Mouse (Mus musculus) limb, embryonic 11.5 days (tissue): ENCODE measurements around the gene Vcam1. TPM values are rescaled to one million over a fixed set of nuclear protein-coding genes. Genes with fewer than 3 reads are reported as not detected.

Experiments
- ATAC-seq: fragments of 200-750 bp; cut with Nextera tagmentation; 2 replicates; pipeline ENCODE4 v1.8.0; 2017; ENCODE audit warnings: low read depth; ENCODE audit not compliant: insufficient number of reproducible peaks, low FRiP score, low TSS enrichment
- DNase-seq: peaks from one replicate; pipeline ENCODE4 v3.0.0-alpha.2; 2015; ENCODE audit warnings: low spot score
- H3K27ac ChIP-seq: fragments of 300-500 bp; sonication (generic); replicated peaks from 2 replicates; pipeline ENCODE4 v1.5.1; 2014; ENCODE audit warnings: low read depth, mild to moderate bottlenecking, low read length
- H3K27me3 ChIP-seq: fragments of 300-500 bp; sonication (generic); 2 replicates; pipeline ENCODE4 v1.6.1; 2014; ENCODE audit warnings: mild to moderate bottlenecking, low read length, mixed read lengths; ENCODE audit not compliant: control insufficient read depth, insufficient read depth
- H3K36me3 ChIP-seq: fragments of 300-500 bp; sonication (generic); 2 replicates; pipeline ENCODE4 v1.6.1; 2014; ENCODE audit warnings: mild to moderate bottlenecking, low read length, moderate library complexity, mixed read lengths; ENCODE audit not compliant: control insufficient read depth, insufficient read depth
- H3K4me1 ChIP-seq: fragments of 300-500 bp; sonication (generic); 2 replicates; pipeline ENCODE4 v1.6.1; 2014; ENCODE audit warnings: low read length, mixed read lengths; ENCODE audit not compliant: control insufficient read depth, insufficient read depth
- H3K4me2 ChIP-seq: fragments of 300-500 bp; sonication (generic); 2 replicates; pipeline ENCODE4 v1.6.1; 2014; ENCODE audit warnings: low read depth, mild to moderate bottlenecking, moderate library complexity; ENCODE audit not compliant: severe bottlenecking
- H3K4me3 ChIP-seq: fragments of 300-500 bp; sonication (generic); 2 replicates; pipeline ENCODE4 v1.5.1; 2014; ENCODE audit warnings: low read depth, low read length
- H3K9ac ChIP-seq: fragments of 300-500 bp; sonication (generic); 2 replicates; pipeline ENCODE4 v1.6.1; 2014; ENCODE audit warnings: mild to moderate bottlenecking, low read length
- H3K9me3 ChIP-seq: fragments of 300-500 bp; sonication (generic); 2 replicates; pipeline ENCODE4 v1.6.1; 2016; ENCODE audit warnings: low read length; ENCODE audit not compliant: control insufficient read depth
- WGBS: fragments of 180-500 bp; shearing (Covaris S2); extraction: QIAGEN DNeasy Blood & Tissue Kit; methylation state at CpG from one replicate; pipeline ENCODE4 v1.1.7; 2014; 5-methylcytosine and 5-hydroxymethylcytosine counted together
- polyA plus RNA-seq: library from polyadenylated mRNA; unstranded; fragments of >200 nt; fragmentation: Nextera tagmentation; extraction: Ambion mirVana; gene quantifications from 2 replicates; pipeline ENCODE4 v1.2.1, GENCODE M21; 2014

Vcam1 gene
- polyA plus RNA-seq, 1 experiment from 2014 or later, result 74.3 TPM

- Histone ChIP-seq H3K4me1 (peaks cover 9% of the 10 kb centered on the region), H3K36me3 (no peaks in the 10 kb centered on the region), H3K9me3 (no peaks in the 10 kb centered on the region), H3K4me2 (peak overlapping the region; percentile 42), H3K27ac (no peak overlapping the region), H3K27me3 (no peaks in the 10 kb centered on the region), H3K9ac (no peak overlapping the region), H3K4me3 (no peak overlapping the region)
- ATAC-seq, result no peak
- 65% methylated on average over 4 of the region's 4 CpGs for whole genome bisulfite sequencing
- no peak for DNase-seq
These were observed 530 bp upstream of the Vcam1 start for GRCm38 (mm10) chr3:116129841-116130595.

- peaks cover 9% of the 10 kb centered on the region for H3K4me1 ChIP-seq
- no peaks in the 10 kb centered on the region for H3K27me3 ChIP-seq
- peak overlapping the region; percentile 56 for H3K9ac ChIP-seq
- H3K4me3 ChIP-seq, result peak overlapping the region; percentile 45
- H3K4me2 ChIP-seq, result peak overlapping the region; percentile 42
- no peaks in the 10 kb centered on the region; the same call in 1 of the 2 replicates for H3K36me3 ChIP-seq
- DNase-seq (peak; percentile 47), ATAC-seq (no peak)
- WGBS, result 54% methylated on average over 18 of the region's 18 CpGs
- H3K27ac ChIP-seq, result peak overlapping the region; percentile 74
- H3K9me3 ChIP-seq, result no peaks in the 10 kb centered on the region
These were observed 930 bp downstream of the Vcam1 start for GRCm38 (mm10) chr3:116128311-116129204.

- Histone ChIP-seq H3K27me3 (no peaks in the 10 kb centered on the region), H3K4me2 (peak overlapping the region; percentile 42), H3K36me3 (peaks cover 2% of the 10 kb centered on the region; the same call in 1 of the 2 replicates), H3K27ac (peak overlapping the region; percentile 81), H3K4me3 (peak overlapping the region; percentile 45), H3K9ac (no peak overlapping the region), H3K9me3 (no peaks in the 10 kb centered on the region), H3K4me1 (peaks cover 9% of the 10 kb centered on the region)
- no peak for ATAC-seq
- WGBS, result 40% methylated on average over 3 of the region's 3 CpGs
- DNase-seq, result no peak
These were observed 1.7 kb downstream of the Vcam1 start for GRCm38 (mm10) chr3:116127836-116128235.

DNA sequence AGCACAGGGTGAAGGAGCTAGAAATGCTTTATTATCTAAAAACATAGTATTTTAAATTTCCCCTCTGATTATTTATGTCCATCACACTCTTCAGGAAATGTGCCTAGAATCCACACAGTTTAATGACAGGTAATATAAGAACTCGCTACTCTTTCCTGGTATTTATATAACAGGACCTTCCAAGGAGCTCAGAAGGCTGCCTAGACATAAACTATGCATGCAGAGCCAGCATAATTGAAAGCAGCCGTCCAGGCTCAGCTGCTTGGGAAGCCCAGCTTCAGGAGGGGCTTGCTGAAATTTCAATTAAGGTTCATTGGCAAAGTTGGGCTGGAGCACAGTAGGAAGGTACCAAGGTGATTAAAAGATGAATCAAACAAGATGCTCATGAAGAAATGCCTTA, 2.2 kb downstream of the Vcam1 start:
- H3K27ac ChIP-seq, result peak overlapping the region; percentile 81
- H3K4me1 ChIP-seq, result peaks cover 9% of the 10 kb centered on the region
- ATAC-seq, result peak; percentile 79
- H3K9me3 ChIP-seq, result no peaks in the 10 kb centered on the region
- DNase-seq, result peak; percentile 83
- H3K4me3 ChIP-seq, result peak overlapping the region; percentile 45
- H3K9ac ChIP-seq, result no peak overlapping the region
- no peaks in the 10 kb centered on the region for H3K27me3 ChIP-seq
- H3K36me3 ChIP-seq, result peaks cover 2% of the 10 kb centered on the region; the same call in 1 of the 2 replicates
- peak overlapping the region; percentile 42 for H3K4me2 ChIP-seq
- 4% methylated on average over 2 of the region's 2 CpGs for WGBS

- Histone ChIP-seq H3K27ac (peak overlapping the region; percentile 81), H3K4me1 (peaks cover 9% of the 10 kb centered on the region)
- DNase-seq, result peak; percentile 52
These were observed 2.8 kb downstream of the Vcam1 start for GRCm38 (mm10) chr3:116126508-116127190.

GRCm38 (mm10) chr3:116126070-116126469, 3.4 kb downstream of the Vcam1 start:
- H3K9ac ChIP-seq, result peak overlapping the region; percentile 12; the same call in 1 of the 2 replicates
- H3K9me3 ChIP-seq, result no peaks in the 10 kb centered on the region
- ATAC-seq (no peak), DNase-seq (peak; percentile 40)
- H3K4me2 ChIP-seq, result peak overlapping the region; percentile 42
- H3K4me1 ChIP-seq, result peaks cover 9% of the 10 kb centered on the region
- H3K27ac ChIP-seq, result peak overlapping the region; percentile 81
- peak overlapping the region; percentile 10 for H3K4me3 ChIP-seq
- WGBS, result 18% methylated on average over 4 of the region's 4 CpGs
- no peaks in the 10 kb centered on the region for H3K27me3 ChIP-seq
- H3K36me3 ChIP-seq, result peaks cover 2% of the 10 kb centered on the region; the same call in 1 of the 2 replicates

More at GRCm38 (mm10) chr3:116126508-116127190, 2.8 kb downstream of the Vcam1 start:
- 26% methylated on average over 7 of the region's 7 CpGs for WGBS
- Histone ChIP-seq H3K9ac (0 out of 2 replicates have a peak overlapping the region, but pooled peaks have one; percentile 23), H3K9me3 (no peaks in the 10 kb centered on the region), H3K4me3 (peak overlapping the region; percentile 45), H3K27me3 (no peaks in the 10 kb centered on the region), H3K36me3 (peaks cover 2% of the 10 kb centered on the region; the same call in 1 of the 2 replicates), H3K4me2 (peak overlapping the region; percentile 42)
- ATAC-seq, result peak; percentile 36; the same call in 1 of the 2 replicates

- H3K9me3 ChIP-seq, result no peaks in the 10 kb centered on the region
- H3K4me3 ChIP-seq, result no peak overlapping the region
- H3K4me2 ChIP-seq, result no peak overlapping the region
- H3K27me3 ChIP-seq, result no peaks in the 10 kb centered on the region
- no peak overlapping the region for H3K27ac ChIP-seq
- WGBS, result 91% methylated on average over 3 of the region's 3 CpGs
- DNase-seq (no peak), ATAC-seq (no peak)
- H3K4me1 ChIP-seq, result peaks cover 9% of the 10 kb centered on the region
- H3K36me3 ChIP-seq, result peaks cover 4% of the 10 kb centered on the region; the same call in 1 of the 2 replicates
- H3K9ac ChIP-seq, result no peak overlapping the region
These were observed 5.7 kb downstream of the Vcam1 start for GRCm38 (mm10) chr3:116123827-116124226.

DNA sequence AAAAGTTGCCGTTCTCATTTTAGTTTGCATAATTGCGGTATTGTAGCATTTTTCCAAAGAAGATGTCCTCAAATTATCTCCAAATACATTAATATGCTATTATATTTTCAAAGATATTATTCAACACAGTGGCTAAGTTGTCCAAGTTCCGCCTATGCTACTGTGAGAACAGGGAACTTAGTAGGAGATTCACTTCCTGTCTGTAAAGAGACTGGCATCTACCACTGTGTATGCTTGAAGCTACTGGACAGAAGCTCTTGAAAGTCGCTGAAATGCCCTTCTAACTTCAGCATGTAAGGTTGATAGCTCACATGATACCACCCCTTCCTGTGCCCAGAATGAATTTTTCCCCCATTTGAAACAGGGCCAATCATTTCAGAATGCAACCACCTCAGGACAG, 6.8 kb downstream of the Vcam1 start:
- no peak for DNase-seq
- Histone ChIP-seq H3K9ac (no peak overlapping the region), H3K27ac (no peak overlapping the region), H3K4me1 (peaks cover 9% of the 10 kb centered on the region), H3K9me3 (no peaks in the 10 kb centered on the region), H3K4me3 (no peak overlapping the region), H3K36me3 (peaks cover 4% of the 10 kb centered on the region; the same call in 1 of the 2 replicates), H3K4me2 (no peak overlapping the region), H3K27me3 (no peaks in the 10 kb centered on the region)
- WGBS, result 88% methylated on average over 4 of the region's 4 CpGs
- ATAC-seq, result no peak
